Mouse (Mus musculus) testis, adult 2 months (tissue): Measurements from ENCODE around the gene Gm38393. TPM values are rescaled to one million over a fixed set of nuclear protein-coding genes. Genes with fewer than 3 reads are reported as not detected.

Source experiments
- H3K27ac ChIP-seq: fragments of 200-500 bp; 2 replicates; pipeline ENCODE4 v1.5.1; 2012; ENCODE audit warnings: low read depth, low read length; ENCODE audit not compliant: control insufficient read depth, insufficient read depth
- H3K27me3 ChIP-seq: fragments of 200-500 bp; 2 replicates; pipeline ENCODE4 v1.6.1; 2012; ENCODE audit warnings: mild to moderate bottlenecking, low read length, moderate library complexity; ENCODE audit not compliant: control insufficient read depth, insufficient read depth
- H3K36me3 ChIP-seq: fragments of 200-500 bp; 2 replicates; pipeline ENCODE4 v1.6.1; 2012; ENCODE audit warnings: mild to moderate bottlenecking, low read length; ENCODE audit not compliant: control insufficient read depth, insufficient read depth
- H3K4me1 ChIP-seq: fragments of 200-500 bp; 2 replicates; pipeline ENCODE4 v1.6.1; 2012; ENCODE audit warnings: low read length; ENCODE audit not compliant: control insufficient read depth, insufficient read depth
- H3K4me3 ChIP-seq: fragments of 200-500 bp; 2 replicates; pipeline ENCODE4 v1.5.1; 2012; ENCODE audit warnings: low read depth, mild to moderate bottlenecking, low read length, moderate library complexity, mixed read lengths; ENCODE audit not compliant: control insufficient read depth
- CTCF ChIP-seq: fragments of 200-500 bp; IDR thresholded peaks from 2 replicates; pipeline ENCODE4 v1.5.1; 2012; ENCODE audit warnings: low read depth, mild to moderate bottlenecking, inconsistent platforms, low read length, moderate library complexity; ENCODE audit not compliant: control insufficient read depth, insufficient read depth, insufficient replicate concordance
- POLR2A ChIP-seq: fragments of 200-500 bp; IDR thresholded peaks from 2 replicates; pipeline ENCODE4 v1.6.1; 2012; ENCODE audit warnings: low read depth, mild to moderate bottlenecking, inconsistent platforms, low read length, moderate library complexity; ENCODE audit not compliant: control insufficient read depth
- polyA plus RNA-seq: library from polyadenylated mRNA; depleted of rRNA; stranded (reverse); fragments of >200 nt; gene quantifications from 2 replicates; pipeline ENCODE4 v1.2.3, GENCODE M21; 2012; rRNA removed

The Gm38393 gene
- polyA plus RNA-seq: 0.12 and 0.20 TPM in 2 replicates

- H3K27me3 ChIP-seq: no peaks in the 10 kb centered on the region
- no peaks in the 10 kb centered on the region for H3K36me3 ChIP-seq
- no peak within 1 kb of the TSS for H3K27ac ChIP-seq
- peak within 1 kb of the TSS; percentile 86 for H3K4me3 ChIP-seq
- TF ChIP-seq POLR2A (peak; percentile 32; the same call in 1 of the 2 replicates), CTCF (no peak)
- peaks cover 21% of the 10 kb centered on the region for H3K4me1 ChIP-seq
Observed at GRCm38 (mm10) chr7:60004606-60005330, at the start of gene Gm38393, which contains the start of gene Snurf. TSS of gene Gm38393 (minus strand) at chr7:60005064. TSS of gene Snurf (minus strand) at chr7:60005049.

- TF ChIP-seq POLR2A: no peak
- no peak for TF ChIP-seq CTCF
- H3K4me3 ChIP-seq: no peak overlapping the region
- H3K36me3 ChIP-seq: no peaks in the 10 kb centered on the region
- no peaks in the 10 kb centered on the region for H3K27me3 ChIP-seq
- no peak overlapping the region for H3K27ac ChIP-seq
- H3K4me1 ChIP-seq: no peaks in the 10 kb centered on the region
Observed at GRCm38 (mm10) chr7:60047481-60048201, 42.8 kb upstream of the Gm38393 start.

DNA sequence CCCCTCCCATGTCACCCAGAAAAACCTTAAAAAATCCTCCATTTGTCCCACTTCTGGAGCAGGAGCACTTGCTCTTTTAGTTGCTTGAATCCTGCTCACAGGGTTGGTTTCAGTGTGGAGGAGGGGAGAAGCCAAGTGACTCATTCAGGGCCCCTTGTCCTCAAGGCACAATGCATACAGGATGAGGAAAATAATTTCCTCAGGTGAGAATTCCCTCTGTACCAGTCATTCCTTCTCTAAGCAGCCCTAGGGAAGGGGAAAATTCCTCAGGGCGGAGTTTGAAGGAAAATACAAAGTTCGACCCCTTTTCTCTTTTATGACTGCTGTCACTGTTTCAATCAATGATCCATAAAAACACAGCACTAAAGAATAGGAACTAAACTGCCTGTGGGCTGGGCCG lies 8.3 kb upstream of the Gm38393 start:
- Histone ChIP-seq H3K4me3 (no peak overlapping the region), H3K27me3 (no peaks in the 10 kb centered on the region), H3K27ac (no peak overlapping the region), H3K4me1 (no peaks in the 10 kb centered on the region), H3K36me3 (no peaks in the 10 kb centered on the region)
- TF ChIP-seq CTCF: no peak
- no peak for TF ChIP-seq POLR2A

DNA sequence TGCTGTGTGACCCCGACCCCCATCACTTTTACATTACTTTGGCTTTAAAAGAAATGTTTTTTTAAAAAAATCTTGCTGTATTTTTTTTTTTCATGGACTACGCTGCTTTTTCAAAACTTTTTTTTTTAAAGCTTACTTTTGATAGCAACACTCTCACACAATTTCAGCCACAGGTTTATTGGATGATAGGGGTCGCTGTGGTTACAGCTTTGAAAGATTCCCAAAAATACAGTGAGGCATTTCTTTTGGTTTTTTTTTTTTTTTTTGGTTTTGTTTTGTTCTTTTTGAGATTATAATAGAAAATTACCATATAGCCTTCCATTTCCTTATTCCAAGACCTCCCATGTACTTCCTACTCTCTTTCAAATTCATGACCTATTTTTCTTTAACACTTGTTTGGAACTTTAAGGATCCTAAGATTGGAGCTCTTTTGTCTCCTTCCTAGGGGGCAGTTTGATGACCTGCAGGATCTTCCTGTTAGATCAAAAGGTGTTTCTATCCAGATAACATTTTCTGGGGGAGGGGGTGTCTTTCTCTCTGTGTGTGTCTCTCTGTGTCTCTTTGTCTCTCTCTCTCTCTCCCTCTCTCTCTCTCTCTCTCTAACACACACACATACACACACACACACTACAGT lies 3.0 kb upstream of the Gm38393 start:
- Histone ChIP-seq H3K36me3 (no peaks in the 10 kb centered on the region), H3K27me3 (no peaks in the 10 kb centered on the region), H3K4me3 (no peak overlapping the region), H3K4me1 (peaks cover 20% of the 10 kb centered on the region), H3K27ac (no peak overlapping the region)
- no peak for TF ChIP-seq POLR2A
- TF ChIP-seq CTCF: no peak

- no peak overlapping the region for H3K4me3 ChIP-seq
- H3K4me1 ChIP-seq: peaks cover 21% of the 10 kb centered on the region
- H3K36me3 ChIP-seq: no peaks in the 10 kb centered on the region
- no peak for TF ChIP-seq CTCF
- TF ChIP-seq POLR2A: no peak
- no peak overlapping the region for H3K27ac ChIP-seq
- no peaks in the 10 kb centered on the region for H3K27me3 ChIP-seq
Observed at GRCm38 (mm10) chr7:60006262-60006661, 1.4 kb upstream of the Gm38393 start.

GRCm38 (mm10) chr7:60003921-60004605 lies 801 bp downstream of the Gm38393 start:
- H3K36me3 ChIP-seq: no peaks in the 10 kb centered on the region
- no peak overlapping the region for H3K27ac ChIP-seq
- H3K4me3 ChIP-seq: peak overlapping the region; percentile 86
- peaks cover 21% of the 10 kb centered on the region for H3K4me1 ChIP-seq
- no peaks in the 10 kb centered on the region for H3K27me3 ChIP-seq
- TF ChIP-seq POLR2A (no peak), CTCF (no peak)
